Mouse (Mus musculus) liver, embryonic 14.5 days (tissue): ENCODE data around the gene Ndrg4. TPM values are rescaled to one million over a fixed set of nuclear protein-coding genes. Genes with fewer than 3 reads are reported as not detected.

Experiments
- ATAC-seq: fragments of 200-750 bp; cut with Nextera tagmentation; 2 replicates; pipeline ENCODE4 v1.8.0; 2017; ENCODE audit warnings: moderate number of reproducible peaks, mild to moderate bottlenecking, moderate library complexity; ENCODE audit not compliant: insufficient read depth
- DNase-seq, 3 experiments: peaks; one replicate each; pipeline ENCODE4 v3.0.0-alpha.2; 2012 to 2013; ENCODE audit warnings: low read depth in 3 of 3, low spot score in 3 of 3
- H3K27ac ChIP-seq: fragments of 300-500 bp; sonication (generic); 2 replicates; pipeline ENCODE4 v1.5.1; 2014; ENCODE audit warnings: moderate library complexity, mild to moderate bottlenecking, control low read depth, inconsistent platforms
- H3K27me3 ChIP-seq: fragments of 300-500 bp; sonication (generic); 2 replicates; pipeline ENCODE4 v1.6.1; 2014; ENCODE audit warnings: mild to moderate bottlenecking, low read length, moderate library complexity; ENCODE audit not compliant: control insufficient read depth, insufficient read depth
- H3K36me3 ChIP-seq: fragments of 300-500 bp; sonication (generic); replicated peaks from 2 replicates; pipeline ENCODE4 v1.6.1; 2014; ENCODE audit warnings: low read depth; ENCODE audit not compliant: control insufficient read depth, insufficient read depth
- H3K4me1 ChIP-seq, 2 experiments: fragments of 200-500 bp in 1 of 2; fragments of 300-500 bp in 1 of 2; sonication (generic) in 1 of 2; replicated peaks; 2 replicates each; pipeline ENCODE4 v1.6.1; 2012 to 2014; ENCODE audit warnings: antibody characterized with exemption in 1 of 2, inconsistent platforms in 1 of 2, low read length in 1 of 2; ENCODE audit not compliant: control insufficient read depth in 2 of 2, insufficient read depth in 2 of 2
- H3K4me2 ChIP-seq: fragments of 300-500 bp; sonication (generic); 2 replicates; pipeline ENCODE4 v1.6.1; 2014; ENCODE audit warnings: low read depth, mild to moderate bottlenecking, control low read depth, moderate library complexity
- H3K4me3 ChIP-seq, 2 experiments: fragments of 200-500 bp in 1 of 2; fragments of 300-500 bp in 1 of 2; sonication (generic) in 1 of 2; 2 replicates each; pipeline ENCODE4 v1.5.1; 2012 to 2014; ENCODE audit warnings: low read depth in 2 of 2, low read length in 2 of 2, mild to moderate bottlenecking in 2 of 2, control low read depth in 1 of 2, inconsistent platforms in 1 of 2, moderate library complexity in 1 of 2; ENCODE audit not compliant: insufficient read depth in 1 of 2
- H3K9ac ChIP-seq: fragments of 300-500 bp; sonication (generic); replicated peaks from 2 replicates; pipeline ENCODE4 v1.6.1; 2014; ENCODE audit warnings: mild to moderate bottlenecking, control low read depth, moderate library complexity
- H3K9me3 ChIP-seq: fragments of 300-500 bp; sonication (generic); 2 replicates; pipeline ENCODE4 v1.6.1; 2016; ENCODE audit warnings: low read length, mixed read lengths; ENCODE audit not compliant: control insufficient read depth
- CTCF ChIP-seq: IDR thresholded peaks from 2 replicates; pipeline ENCODE4 v1.5.1; 2016; ENCODE audit warnings: antibody characterized with exemption, low read depth, control low read depth
- EP300 ChIP-seq: IDR thresholded peaks from 2 replicates; pipeline ENCODE4 v1.6.1; 2016; ENCODE audit warnings: antibody characterized with exemption, low read depth
- WGBS: fragments of 180-500 bp; shearing (Covaris S2); extraction: QIAGEN DNeasy Blood & Tissue Kit; methylation state at CpG from one replicate; pipeline ENCODE4 v1.1.7; 2014; ENCODE audit not compliant: insufficient replicate concordance; 5-methylcytosine and 5-hydroxymethylcytosine counted together
- polyA plus RNA-seq, 2 experiments: library from polyadenylated mRNA; depleted of rRNA in 1 of 2; stranded (reverse) in 1 of 2; unstranded in 1 of 2; fragments of >200 nt; fragmentation: Nextera tagmentation in 1 of 2; extraction: Ambion mirVana in 1 of 2; gene quantifications; 2 replicates each; pipeline versions ENCODE4 v1.2.1 to v1.2.3; 2012 to 2014

Ndrg4 gene
- polyA plus RNA-seq, 2 experiments = 0.62 to 0.81 TPM

DNA sequence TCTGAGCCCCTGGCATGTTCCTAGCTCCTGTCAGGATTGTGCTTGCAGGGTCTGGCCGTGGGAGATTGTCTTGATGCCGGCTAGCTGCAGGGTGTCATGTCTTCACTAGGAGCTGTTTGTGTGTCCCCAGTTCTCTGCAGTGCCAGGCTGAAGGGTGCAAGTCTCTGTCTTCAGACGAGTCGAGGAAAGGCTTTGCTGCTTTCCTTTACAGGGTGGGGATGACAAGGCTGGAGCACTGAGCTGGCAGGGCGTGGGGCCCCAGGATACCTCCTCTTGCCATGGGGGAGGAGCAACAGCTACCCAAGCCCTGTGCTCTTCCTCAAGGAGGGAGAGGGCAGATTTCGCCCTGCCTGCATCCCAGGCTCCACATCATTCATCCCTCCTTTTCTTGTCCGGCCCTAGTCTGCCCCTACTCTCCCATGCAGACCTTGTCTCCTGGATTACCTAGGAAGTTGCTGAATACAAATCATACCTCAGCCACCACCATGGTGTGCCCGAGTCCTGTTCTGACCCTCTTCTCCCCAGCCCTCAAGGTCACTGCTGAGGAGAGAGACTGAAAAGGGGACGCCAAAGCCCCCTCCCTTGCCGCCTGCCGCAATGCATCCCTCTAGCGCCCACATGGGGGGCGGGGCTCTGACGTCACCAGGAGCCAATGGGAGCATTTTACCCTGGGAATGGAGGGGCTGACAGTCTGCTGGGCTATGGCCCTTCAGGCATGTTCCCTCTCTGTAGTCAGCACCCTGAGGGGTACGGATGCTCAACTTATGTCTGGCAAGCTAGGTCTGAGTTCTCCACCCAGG, 26.9 kb downstream of the Ndrg4 start:
- H3K27ac ChIP-seq = no peak overlapping the region
- H3K27me3 ChIP-seq = no peaks in the 10 kb centered on the region
- no peak for DNase-seq

GRCm38 (mm10) chr8:95704538-95704937, 27.8 kb downstream of the Ndrg4 start:
- WGBS = 72% methylated on average over 3 of the region's 3 CpGs
- Histone ChIP-seq H3K27ac (no peak overlapping the region), H3K4me3 (no peak overlapping the region), H3K9me3 (no peaks in the 10 kb centered on the region), H3K9ac (no peak overlapping the region), H3K36me3 (no peaks in the 10 kb centered on the region), H3K4me2 (no peak overlapping the region), H3K4me1 (peaks cover 0 to 9% of the 10 kb centered on the region in 2 experiments; a peak in 2 of 4 replicates), H3K27me3 (no peaks in the 10 kb centered on the region)
- TF ChIP-seq EP300 (no peak), CTCF (no peak)
- ATAC-seq = no peak
- no peak for DNase-seq

More for the DNA sequence above, 26.9 kb downstream of the Ndrg4 start:
- no peaks in the 10 kb centered on the region for H3K36me3 ChIP-seq
- H3K4me2 ChIP-seq = peak overlapping the region; percentile 73
- peaks cover 0 to 9% of the 10 kb centered on the region in 2 experiments; a peak in 2 of 4 replicates for H3K4me1 ChIP-seq
- H3K9ac ChIP-seq = no peak overlapping the region
- TF ChIP-seq CTCF = no peak
- TF ChIP-seq EP300 = no peak
- WGBS = 8% methylated on average over 15 of the region's 15 CpGs
- peak overlapping the region; percentile 34 to 46 for H3K4me3 ChIP-seq
- H3K9me3 ChIP-seq = no peaks in the 10 kb centered on the region
- peak; percentile 60; the same call in 1 of the 2 replicates for ATAC-seq

GRCm38 (mm10) chr8:95709579-95709978, 32.8 kb downstream of the Ndrg4 start:
- ATAC-seq (no peak), DNase-seq (no peak)
- Histone ChIP-seq H3K4me3 (no peak overlapping the region), H3K27me3 (no peaks in the 10 kb centered on the region), H3K4me1 (peaks cover 3% of the 10 kb centered on the region in 2 experiments), H3K4me2 (no peak overlapping the region), H3K27ac (no peak overlapping the region), H3K9ac (no peak overlapping the region), H3K9me3 (no peaks in the 10 kb centered on the region), H3K36me3 (no peaks in the 10 kb centered on the region)
- no peak for TF ChIP-seq EP300
- TF ChIP-seq CTCF = no peak
- WGBS = 64% methylated on average over 7 of the region's 7 CpGs

GRCm38 (mm10) chr8:95711029-95711428, 34.2 kb downstream of the Ndrg4 start:
- no peaks in the 10 kb centered on the region for H3K36me3 ChIP-seq
- H3K27me3 ChIP-seq = no peaks in the 10 kb centered on the region
- 53% methylated on average over 3 of the region's 3 CpGs for whole genome bisulfite sequencing
- ATAC-seq = no peak
- no peak overlapping the region for H3K27ac ChIP-seq
- no peak overlapping the region for H3K4me2 ChIP-seq
- no peaks in the 10 kb centered on the region for H3K9me3 ChIP-seq
- H3K9ac ChIP-seq = no peak overlapping the region
- no peak for DNase-seq
- TF ChIP-seq EP300 (no peak), CTCF (no peak)
- peaks cover 10 to 11% of the 10 kb centered on the region in 2 experiments for H3K4me1 ChIP-seq
- H3K4me3 ChIP-seq = no peak overlapping the region

DNA sequence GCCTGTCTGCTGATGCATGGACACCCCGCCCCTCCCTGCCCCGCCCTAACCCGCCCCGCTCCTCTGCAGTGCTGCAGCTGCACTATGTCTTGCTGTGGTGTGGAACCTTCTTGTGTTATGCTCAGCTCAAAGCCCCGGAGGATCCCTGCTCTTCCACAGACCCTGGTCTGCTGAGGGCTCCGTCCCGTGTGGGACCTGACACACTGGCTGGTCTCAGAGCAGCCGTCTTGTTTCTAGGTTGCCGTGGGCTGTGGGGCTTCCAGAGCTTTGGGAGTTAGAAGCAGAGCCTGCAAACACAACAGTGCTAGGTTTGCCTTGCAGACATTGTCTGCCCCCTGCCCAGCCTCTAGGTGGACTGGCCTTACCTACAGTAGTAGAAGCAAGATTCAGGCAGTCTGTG, 35.6 kb downstream of the Ndrg4 start:
- no peak for ATAC-seq
- Histone ChIP-seq H3K4me1 (peaks cover 16 to 18% of the 10 kb centered on the region in 2 experiments), H3K9ac (no peak overlapping the region), H3K27me3 (no peaks in the 10 kb centered on the region), H3K4me2 (no peak overlapping the region), H3K27ac (no peak overlapping the region), H3K4me3 (no peak overlapping the region), H3K9me3 (no peaks in the 10 kb centered on the region), H3K36me3 (peaks cover 3% of the 10 kb centered on the region)
- WGBS = 60% methylated on average over 9 of the region's 9 CpGs
- TF ChIP-seq CTCF = no peak
- TF ChIP-seq EP300 = no peak
- no peak for DNase-seq
